Mouse (Mus musculus) forebrain, embryonic 15.5 days (tissue): ENCODE measurements around the gene Clpb. TPM values are rescaled to one million over a fixed set of nuclear protein-coding genes. Genes with fewer than 3 reads are reported as not detected.

Experiments
- ATAC-seq: fragments of 200-750 bp; cut with Nextera tagmentation; replicated peaks from 2 replicates; pipeline ENCODE4 v1.8.0; 2017; ENCODE audit warnings: mild to moderate bottlenecking, moderate TSS enrichment, moderate library complexity
- H3K27ac ChIP-seq: fragments of 300-500 bp; sonication (generic); replicated peaks from 2 replicates; pipeline ENCODE4 v1.5.1; 2015; ENCODE audit warnings: mild to moderate bottlenecking, inconsistent platforms
- H3K27me3 ChIP-seq: fragments of 300-500 bp; sonication (generic); 2 replicates; pipeline ENCODE4 v1.6.1; 2015; ENCODE audit warnings: inconsistent platforms
- H3K36me3 ChIP-seq: fragments of 300-500 bp; sonication (generic); 2 replicates; pipeline ENCODE4 v1.6.1; 2015; ENCODE audit warnings: mild to moderate bottlenecking, inconsistent platforms
- H3K4me1 ChIP-seq: fragments of 300-500 bp; sonication (generic); 2 replicates; pipeline ENCODE4 v1.6.1; 2015; ENCODE audit warnings: inconsistent platforms
- H3K4me2 ChIP-seq: fragments of 300-500 bp; sonication (generic); replicated peaks from 2 replicates; pipeline ENCODE4 v1.6.1; 2015; ENCODE audit warnings: mild to moderate bottlenecking, inconsistent platforms
- H3K4me3 ChIP-seq: fragments of 300-500 bp; sonication (generic); 2 replicates; pipeline ENCODE4 v1.5.1; 2015; ENCODE audit warnings: mild to moderate bottlenecking, inconsistent platforms
- H3K9ac ChIP-seq: fragments of 300-500 bp; sonication (generic); replicated peaks from 2 replicates; pipeline ENCODE4 v1.6.1; 2015; ENCODE audit warnings: mild to moderate bottlenecking, inconsistent platforms
- H3K9me3 ChIP-seq: fragments of 300-500 bp; sonication (generic); 2 replicates; pipeline ENCODE4 v1.6.1; 2016; ENCODE audit warnings: inconsistent platforms
- WGBS: fragments of 180-500 bp; shearing (Covaris S2); methylation state at CpG from one replicate; pipeline ENCODE4 v1.1.7; 2015; ENCODE audit warnings: mixed read lengths; 5-methylcytosine and 5-hydroxymethylcytosine counted together
- polyA plus RNA-seq: library from polyadenylated mRNA; unstranded; fragments of >200 nt; fragmentation: Nextera tagmentation; extraction: Ambion mirVana; gene quantifications from 2 replicates; pipeline ENCODE4 v1.2.1, GENCODE M21; 2015

Clpb gene
- polyA plus RNA-seq, 1 experiment from 2014 or later, result 48.0 TPM

GRCm38 (mm10) chr7:101739602-101740001, 76.2 kb downstream of the Clpb start:
- peaks cover 9% of the 10 kb centered on the region; the same call in 1 of the 2 replicates for H3K4me1 ChIP-seq
- H3K4me2 ChIP-seq, result no peak overlapping the region
- H3K9ac ChIP-seq, result no peak overlapping the region
- no peak overlapping the region for H3K4me3 ChIP-seq
- no peak overlapping the region for H3K27ac ChIP-seq
- H3K9me3 ChIP-seq, result no peaks in the 10 kb centered on the region
- 7% methylated on average over 1 of the region's 1 CpGs for WGBS
- no peak for ATAC-seq
- H3K36me3 ChIP-seq, result no peaks in the 10 kb centered on the region
- H3K27me3 ChIP-seq, result no peaks in the 10 kb centered on the region

GRCm38 (mm10) chr7:101743487-101743886, 80.1 kb downstream of the Clpb start:
- WGBS, result 74% methylated on average over 4 of the region's 4 CpGs

GRCm38 (mm10) chr7:101746559-101747334, 83.3 kb downstream of the Clpb start:
- Histone ChIP-seq H3K9me3 (no peaks in the 10 kb centered on the region), H3K4me1 (peaks cover 6% of the 10 kb centered on the region; the same call in 1 of the 2 replicates), H3K27ac (no peak overlapping the region), H3K9ac (no peak overlapping the region), H3K4me2 (no peak overlapping the region), H3K27me3 (no peaks in the 10 kb centered on the region), H3K4me3 (no peak overlapping the region), H3K36me3 (no peaks in the 10 kb centered on the region)
- no peak for ATAC-seq
- WGBS, result 87% methylated on average over 12 of the region's 12 CpGs

More at GRCm38 (mm10) chr7:101743487-101743886, 80.1 kb downstream of the Clpb start:
- H3K27me3 ChIP-seq, result no peaks in the 10 kb centered on the region
- no peak overlapping the region for H3K9ac ChIP-seq
- H3K27ac ChIP-seq, result no peak overlapping the region
- no peak for ATAC-seq
- H3K4me1 ChIP-seq, result peaks cover 9% of the 10 kb centered on the region; the same call in 1 of the 2 replicates
- no peak overlapping the region for H3K4me3 ChIP-seq
- no peaks in the 10 kb centered on the region for H3K9me3 ChIP-seq
- no peak overlapping the region for H3K4me2 ChIP-seq
- H3K36me3 ChIP-seq, result no peaks in the 10 kb centered on the region

GRCm38 (mm10) chr7:101750268-101750667, 86.8 kb downstream of the Clpb start:
- no peak for ATAC-seq
- no peaks in the 10 kb centered on the region for H3K9me3 ChIP-seq
- 63% methylated on average over 2 of the region's 2 CpGs for WGBS

GRCm38 (mm10) chr7:101752346-101752745, 88.9 kb downstream of the Clpb start:
- Histone ChIP-seq H3K4me3 (no peak overlapping the region), H3K9ac (no peak overlapping the region), H3K4me1 (no peaks in the 10 kb centered on the region), H3K36me3 (peaks cover 7% of the 10 kb centered on the region; the same call in 1 of the 2 replicates), H3K4me2 (no peak overlapping the region), H3K9me3 (no peaks in the 10 kb centered on the region), H3K27me3 (no peaks in the 10 kb centered on the region), H3K27ac (no peak overlapping the region)
- 92% methylated on average over 3 of the region's 3 CpGs for whole genome bisulfite sequencing
- no peak for ATAC-seq

More at GRCm38 (mm10) chr7:101750268-101750667, 86.8 kb downstream of the Clpb start:
- Histone ChIP-seq H3K4me1 (no peaks in the 10 kb centered on the region), H3K27me3 (no peaks in the 10 kb centered on the region), H3K27ac (no peak overlapping the region), H3K9ac (no peak overlapping the region), H3K4me2 (no peak overlapping the region), H3K36me3 (peaks cover 7% of the 10 kb centered on the region; the same call in 1 of the 2 replicates), H3K4me3 (no peak overlapping the region)

- Histone ChIP-seq H3K4me3 (no peak overlapping the region), H3K9me3 (no peaks in the 10 kb centered on the region), H3K4me2 (no peak overlapping the region), H3K36me3 (peaks cover 7% of the 10 kb centered on the region; the same call in 1 of the 2 replicates), H3K27ac (no peak overlapping the region), H3K4me1 (no peaks in the 10 kb centered on the region), H3K9ac (no peak overlapping the region), H3K27me3 (no peaks in the 10 kb centered on the region)
- WGBS, result 95% methylated on average over 5 of the region's 5 CpGs
- ATAC-seq, result no peak
These were observed 90.1 kb downstream of the Clpb start for GRCm38 (mm10) chr7:101753492-101753891.

GRCm38 (mm10) chr7:101754416-101754815, 91.0 kb downstream of the Clpb start:
- WGBS, result 93% methylated on average over 2 of the region's 2 CpGs
- peaks cover 7% of the 10 kb centered on the region; the same call in 1 of the 2 replicates for H3K36me3 ChIP-seq
- H3K27me3 ChIP-seq, result no peaks in the 10 kb centered on the region
- no peak for ATAC-seq
- H3K9ac ChIP-seq, result no peak overlapping the region
- no peaks in the 10 kb centered on the region for H3K4me1 ChIP-seq
- no peak overlapping the region for H3K4me3 ChIP-seq
- no peak overlapping the region for H3K27ac ChIP-seq
- H3K4me2 ChIP-seq, result no peak overlapping the region
- no peaks in the 10 kb centered on the region for H3K9me3 ChIP-seq

- Histone ChIP-seq H3K27me3 (no peaks in the 10 kb centered on the region), H3K9ac (no peak overlapping the region), H3K27ac (no peak overlapping the region), H3K9me3 (no peaks in the 10 kb centered on the region), H3K4me1 (no peaks in the 10 kb centered on the region), H3K36me3 (peaks cover 7% of the 10 kb centered on the region; the same call in 1 of the 2 replicates), H3K4me3 (no peak overlapping the region), H3K4me2 (no peak overlapping the region)
- 95% methylated on average over 6 of the region's 6 CpGs for WGBS
- no peak for ATAC-seq
These were observed 91.9 kb downstream of the Clpb start for GRCm38 (mm10) chr7:101755301-101755700.

GRCm38 (mm10) chr7:101761899-101762780, 98.7 kb downstream of the Clpb start:
- Histone ChIP-seq H3K4me1 (no peaks in the 10 kb centered on the region), H3K9ac (no peak overlapping the region), H3K4me2 (no peak overlapping the region), H3K36me3 (peaks cover 2% of the 10 kb centered on the region; the same call in 1 of the 2 replicates), H3K4me3 (no peak overlapping the region), H3K27me3 (no peaks in the 10 kb centered on the region), H3K27ac (no peak overlapping the region), H3K9me3 (no peaks in the 10 kb centered on the region)
- ATAC-seq, result 0 out of 2 replicates have a peak, but pooled peaks have one; percentile 41
- WGBS, result 85% methylated on average over 11 of the region's 11 CpGs

- no peak overlapping the region for H3K4me3 ChIP-seq
- H3K4me1 ChIP-seq, result peaks cover 2% of the 10 kb centered on the region; the same call in 1 of the 2 replicates
- peaks cover 2% of the 10 kb centered on the region; the same call in 1 of the 2 replicates for H3K36me3 ChIP-seq
- H3K4me2 ChIP-seq, result no peak overlapping the region
- H3K27me3 ChIP-seq, result no peaks in the 10 kb centered on the region
- no peak overlapping the region for H3K27ac ChIP-seq
- H3K9ac ChIP-seq, result no peak overlapping the region
- no peak for ATAC-seq
- no peaks in the 10 kb centered on the region for H3K9me3 ChIP-seq
- 80% methylated on average over 5 of the region's 5 CpGs for WGBS
These were observed 104.0 kb downstream of the Clpb start for GRCm38 (mm10) chr7:101767335-101767907.

- Histone ChIP-seq H3K9ac (no peak overlapping the region), H3K4me2 (no peak overlapping the region), H3K36me3 (peaks cover 2% of the 10 kb centered on the region; the same call in 1 of the 2 replicates), H3K4me3 (no peak overlapping the region), H3K27me3 (no peaks in the 10 kb centered on the region), H3K4me1 (peaks cover 6% of the 10 kb centered on the region; the same call in 1 of the 2 replicates), H3K27ac (no peak overlapping the region), H3K9me3 (no peaks in the 10 kb centered on the region)
- 79% methylated on average over 7 of the region's 7 CpGs for WGBS
- no peak for ATAC-seq
These were observed 106.6 kb downstream of the Clpb start for GRCm38 (mm10) chr7:101770051-101770450.
